Mouse (Mus musculus): ENCODE results near the gene Ermap.

Ermap gene

GRCm38 (mm10) chr4:119137313-119137712, 52.5 kb downstream of the Ermap start:
- DNase-seq (ENCODE audit: low read depth): peak; percentile 37

- DNase-seq (ENCODE audit: low read depth): peak; percentile 8
Observed at GRCm38 (mm10) chr4:119133860-119134259, 56.0 kb downstream of the Ermap start.

GRCm38 (mm10) chr4:119133306-119133705, 56.5 kb downstream of the Ermap start:
- DNase-seq (ENCODE audit: low read depth): peak; percentile 14

GRCm38 (mm10) chr4:119131189-119131910, 58.5 kb downstream of the Ermap start:
- DNase-seq (ENCODE audit: low read depth): peak; percentile 16

GRCm38 (mm10) chr4:119129096-119129495, 60.7 kb downstream of the Ermap start:
- DNase-seq (ENCODE audit: low read depth): peak; percentile 11

GRCm38 (mm10) chr4:119128547-119128946, 61.3 kb downstream of the Ermap start:
- peak; percentile 6 for DNase-seq (ENCODE audit: low read depth)

DNA sequence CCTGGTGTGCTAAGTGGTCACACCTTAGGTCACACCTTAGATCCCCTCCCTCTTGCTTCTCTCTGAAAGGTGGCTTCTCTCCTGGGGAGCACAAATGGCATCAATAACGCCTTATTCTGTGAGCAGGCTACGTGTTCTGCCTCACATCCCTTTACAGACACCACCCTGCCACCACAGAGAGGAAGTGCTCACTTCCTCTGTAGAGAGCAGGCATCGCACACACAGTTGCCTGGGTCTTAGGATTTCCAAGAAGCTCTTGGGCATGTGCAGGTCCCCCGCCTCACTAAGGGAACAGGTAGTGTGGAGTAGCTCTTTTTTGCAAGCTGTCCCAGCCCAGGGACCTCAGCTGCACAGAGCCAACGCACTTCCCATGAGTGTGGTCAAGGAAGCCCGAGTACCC, 62.6 kb downstream of the Ermap start:
- DNase-seq (ENCODE audit: low read depth): peak; percentile 86

- DNase-seq (ENCODE audit: low read depth): peak; percentile 89
Observed at GRCm38 (mm10) chr4:119125577-119126270, 64.1 kb downstream of the Ermap start.
